Mouse (Mus musculus) 416B (cell line): ENCODE measurements around the gene Oxct2a.
"Not testable (repeated sequence)": the region's sequence is repeated elsewhere in the genome, so short reads cannot be mapped to it uniquely, and the experiment has no call there.

Source experiments
- DNase-seq: peaks from one replicate; pipeline ENCODE4 v3.0.0; 2011; ENCODE audit warnings: low read depth

Gene Oxct2a

DNA sequence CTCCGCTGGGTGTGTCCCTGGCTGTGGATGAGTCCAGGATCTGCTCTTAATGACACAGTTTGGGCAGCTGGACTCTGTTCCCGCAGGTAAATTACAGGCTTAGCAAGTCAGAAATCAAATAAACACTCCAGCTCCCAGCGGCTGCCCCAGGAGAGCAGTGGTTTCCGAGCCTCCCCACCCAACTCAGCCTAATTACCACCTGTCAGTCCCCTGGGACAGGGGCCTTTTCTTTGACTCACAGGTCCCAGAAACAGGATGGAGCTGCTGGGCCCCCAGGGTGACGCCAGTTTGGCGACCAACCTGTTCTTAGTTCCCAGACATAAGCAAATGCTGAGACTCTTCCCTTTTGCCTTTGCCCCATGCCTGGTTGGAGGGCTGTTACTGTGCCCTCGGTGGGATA is 11.6 kb downstream of the Oxct2a start:
- DNase-seq = no peak

DNA sequence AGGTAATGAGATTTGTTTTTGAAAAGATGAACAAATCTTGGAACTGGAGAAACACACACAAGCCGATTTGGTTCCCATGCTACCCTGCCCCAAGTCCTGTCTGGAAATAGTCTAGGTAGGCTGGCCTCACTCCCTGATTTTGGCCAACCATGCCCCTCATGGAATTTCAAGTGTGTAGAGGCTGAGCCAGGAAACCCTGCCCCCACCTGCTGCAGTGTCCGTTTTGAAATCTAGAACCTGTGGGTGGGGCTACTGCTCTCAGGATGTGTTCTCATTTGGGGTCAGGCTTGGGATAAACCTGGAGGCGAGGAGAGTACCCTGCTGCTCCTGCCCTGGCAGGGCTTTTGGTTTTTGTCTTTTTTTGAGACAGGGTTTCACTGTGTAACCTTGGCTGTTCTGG is 15.1 kb downstream of the Oxct2a start:
- DNase-seq = peak; percentile 29

DNA sequence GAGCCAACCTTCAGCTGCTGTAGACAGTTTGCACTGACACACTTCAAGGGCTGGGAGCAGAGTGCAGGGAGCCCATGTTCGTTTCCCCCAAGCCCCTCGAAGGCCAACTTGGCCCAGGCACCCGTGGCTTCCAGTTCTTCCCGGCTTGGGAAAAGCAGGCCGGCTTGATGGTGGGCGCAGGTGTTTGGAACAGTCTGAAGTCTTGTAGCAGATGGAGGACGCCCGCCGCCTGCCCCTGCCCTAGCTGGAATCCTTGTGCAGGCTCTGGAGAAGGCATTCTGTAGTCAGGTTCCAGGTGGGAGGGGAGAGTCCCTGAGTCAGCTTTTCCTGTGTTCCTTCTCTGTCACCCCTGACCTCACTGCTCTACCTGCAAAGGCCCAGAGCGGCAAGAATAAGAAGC is 16.4 kb downstream of the Oxct2a start:
- no peak for DNase-seq

DNA sequence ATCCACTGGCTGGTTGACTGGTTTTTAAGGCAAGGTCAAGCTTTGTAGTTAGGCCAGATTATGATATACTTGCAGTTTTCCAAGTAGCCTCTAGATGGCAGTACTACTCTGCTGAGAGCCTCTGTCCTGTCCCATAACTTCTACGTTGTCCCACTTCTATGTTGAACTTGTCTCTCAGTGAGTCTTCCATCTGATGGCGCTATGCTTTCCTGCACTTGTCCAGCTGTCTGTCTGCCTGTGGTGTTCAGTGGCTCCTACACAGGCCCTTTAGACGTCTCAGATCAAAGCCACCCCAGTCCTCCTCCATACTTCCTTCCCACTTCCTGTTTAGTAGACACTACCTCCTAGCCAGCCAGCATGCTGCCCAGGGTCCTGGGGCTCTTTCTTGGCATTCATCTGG is 17.6 kb downstream of the Oxct2a start:
- peak; percentile 87 for DNase-seq

DNA sequence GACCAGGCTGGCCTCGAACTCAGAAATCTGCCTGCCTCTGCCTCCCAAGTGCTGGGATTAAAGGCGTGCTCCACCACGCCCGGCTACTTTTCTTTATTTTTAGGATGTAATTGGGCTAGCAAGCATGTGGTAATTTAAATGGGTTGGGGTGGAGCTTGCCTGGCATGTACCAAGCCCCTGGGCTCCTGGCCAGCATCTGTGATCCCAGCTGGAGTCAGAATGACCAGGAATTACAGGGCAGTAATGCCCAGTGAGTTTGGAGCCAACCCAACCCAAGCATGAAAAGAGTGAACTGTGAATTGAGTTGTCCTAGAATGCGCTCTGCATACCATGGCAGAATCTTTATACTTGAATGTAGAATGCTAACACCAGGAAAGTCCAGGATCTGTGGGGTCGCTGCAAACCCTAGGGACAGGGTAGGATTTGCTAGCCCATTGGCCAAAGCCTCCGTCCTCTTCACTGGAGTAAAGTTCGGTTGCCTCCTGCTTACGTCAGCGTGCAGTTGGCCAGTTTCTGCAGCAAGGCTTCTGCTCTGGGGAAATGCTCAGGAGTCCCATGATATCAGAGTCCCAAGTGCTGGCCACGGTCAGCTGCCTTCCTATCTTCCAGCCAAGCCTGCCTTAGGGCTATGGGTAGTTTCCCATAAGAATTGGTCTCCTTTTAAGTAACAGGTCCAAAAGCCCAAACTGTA is 24.3 kb downstream of the Oxct2a start:
- no peak for DNase-seq

DNA sequence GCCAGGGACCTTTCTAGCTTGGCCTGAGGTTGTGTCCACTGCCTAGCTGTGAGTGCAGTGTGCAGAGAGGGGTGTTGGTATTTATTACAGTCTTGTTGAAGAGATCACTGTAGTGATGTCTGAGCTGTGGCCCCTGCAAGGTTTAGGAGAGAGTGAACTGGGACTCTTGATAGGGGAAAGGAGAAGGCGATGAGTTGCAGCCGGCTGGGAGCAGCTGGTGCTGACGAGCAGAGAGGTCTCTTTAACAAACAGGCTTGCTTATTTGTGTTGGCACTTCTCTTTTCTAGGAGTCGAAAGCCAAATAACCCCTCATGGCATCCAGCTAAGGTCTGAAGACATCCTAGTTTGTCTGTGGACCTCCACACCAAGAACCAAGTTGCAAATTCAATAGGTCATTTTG is 25.2 kb downstream of the Oxct2a start:
- DNase-seq = no peak

DNA sequence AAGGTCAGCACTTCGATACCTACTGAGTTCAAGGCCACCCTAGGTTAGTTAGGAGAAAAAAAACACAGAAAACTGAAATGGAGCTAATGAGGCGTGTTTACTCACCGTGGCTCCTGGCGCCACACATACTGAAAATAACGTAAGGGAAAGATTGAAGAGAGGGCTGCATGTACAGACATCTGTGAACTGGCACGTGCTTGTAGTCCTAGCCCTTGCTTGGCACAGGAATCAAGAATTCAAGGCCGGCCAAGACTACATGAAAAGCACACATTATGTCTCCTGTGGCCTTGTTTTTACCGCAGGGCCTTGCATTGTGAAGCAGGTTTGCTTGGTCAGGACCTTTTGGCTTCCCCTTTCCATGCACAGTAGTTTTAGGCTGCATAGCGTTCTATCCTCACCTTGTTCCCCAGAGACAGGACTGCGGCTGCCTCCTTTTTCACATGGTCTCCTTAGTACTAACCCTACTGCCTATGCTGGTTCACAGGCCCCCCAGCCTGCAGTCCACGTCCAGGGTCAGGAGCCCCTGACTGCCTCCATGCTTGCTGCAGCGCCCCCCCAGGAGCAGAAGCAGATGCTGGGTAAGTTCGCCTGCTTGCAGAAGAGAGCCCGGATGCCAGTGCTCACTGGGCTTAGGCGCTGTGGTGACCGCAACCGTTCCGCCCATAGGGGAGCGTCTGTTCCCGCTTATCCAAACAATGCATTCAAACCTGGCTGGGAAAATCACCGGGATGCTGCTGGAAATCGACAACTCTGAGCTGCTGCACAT is 26.1 kb downstream of the Oxct2a start:
- no peak for DNase-seq

DNA sequence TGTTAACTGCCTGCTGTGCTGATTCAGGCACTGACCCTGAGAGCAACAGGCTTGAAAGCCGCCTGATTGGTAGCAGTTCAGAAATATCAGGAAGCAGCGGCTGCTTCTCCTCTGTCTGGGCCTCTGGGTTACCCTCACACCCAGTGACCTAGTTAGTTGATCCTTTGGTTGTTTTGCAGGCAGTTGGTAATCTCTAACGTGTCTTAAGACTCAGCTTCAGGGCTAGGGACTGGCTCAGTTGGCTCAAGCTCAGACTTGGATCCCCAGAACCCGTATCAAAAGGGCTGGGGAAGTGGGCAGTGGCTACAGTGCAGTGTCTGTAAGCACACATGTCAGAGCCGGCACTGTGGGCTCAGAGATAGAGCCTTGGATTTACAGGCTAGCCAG is 27.3 kb downstream of the Oxct2a start:
- no peak for DNase-seq

DNA sequence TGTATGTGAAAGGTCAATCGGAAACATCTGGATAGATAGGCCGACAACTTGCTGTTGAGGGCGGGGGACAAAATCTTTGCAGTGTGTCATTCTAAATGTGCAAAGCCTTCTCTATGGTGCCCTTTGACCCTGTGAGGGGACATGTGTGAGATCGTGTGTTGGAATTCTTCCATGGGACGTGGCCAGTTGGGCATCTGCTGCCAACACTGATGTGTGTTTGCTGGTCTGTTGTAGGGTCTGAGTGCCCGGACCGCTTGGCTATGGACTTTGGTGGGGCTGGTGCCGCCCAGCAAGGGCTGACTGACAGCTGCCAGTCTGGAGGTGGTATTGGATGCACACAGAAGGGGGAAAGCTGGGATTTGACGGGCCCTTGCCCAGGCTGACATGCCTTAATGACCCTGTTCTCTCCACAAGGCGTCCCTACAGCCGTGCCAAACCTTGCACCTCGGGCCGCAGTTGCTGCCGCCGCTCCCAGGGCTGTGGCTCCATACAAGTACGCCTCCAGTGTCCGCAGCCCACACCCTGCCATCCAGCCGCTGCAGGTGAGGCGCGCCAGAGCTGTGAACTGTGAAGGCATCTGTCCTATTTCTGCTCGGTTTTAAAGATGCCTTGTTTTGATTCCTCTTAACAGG is 27.8 kb downstream of the Oxct2a start:
- no peak for DNase-seq

DNA sequence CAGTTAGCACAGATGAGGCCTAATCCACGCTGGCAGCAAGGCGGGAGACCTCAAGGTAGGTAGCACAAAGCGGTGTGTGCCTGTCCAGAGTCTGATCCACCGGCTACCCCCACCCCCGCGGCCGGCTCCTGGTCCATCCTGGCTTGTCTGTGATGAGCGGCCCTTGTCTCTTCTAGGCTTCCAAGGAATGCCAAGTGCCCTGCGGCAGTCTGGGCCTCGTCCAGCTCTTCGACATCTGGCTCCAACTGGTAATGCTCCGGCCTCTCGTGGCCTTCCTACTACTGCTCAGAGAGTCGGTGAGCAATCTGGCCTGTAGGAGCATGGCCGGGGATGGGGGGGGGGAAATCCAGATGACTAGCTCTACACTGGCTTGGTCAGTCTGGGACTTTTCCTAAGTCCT is 28.4 kb downstream of the Oxct2a start:
- not testable (repeated sequence) for DNase-seq

DNA sequence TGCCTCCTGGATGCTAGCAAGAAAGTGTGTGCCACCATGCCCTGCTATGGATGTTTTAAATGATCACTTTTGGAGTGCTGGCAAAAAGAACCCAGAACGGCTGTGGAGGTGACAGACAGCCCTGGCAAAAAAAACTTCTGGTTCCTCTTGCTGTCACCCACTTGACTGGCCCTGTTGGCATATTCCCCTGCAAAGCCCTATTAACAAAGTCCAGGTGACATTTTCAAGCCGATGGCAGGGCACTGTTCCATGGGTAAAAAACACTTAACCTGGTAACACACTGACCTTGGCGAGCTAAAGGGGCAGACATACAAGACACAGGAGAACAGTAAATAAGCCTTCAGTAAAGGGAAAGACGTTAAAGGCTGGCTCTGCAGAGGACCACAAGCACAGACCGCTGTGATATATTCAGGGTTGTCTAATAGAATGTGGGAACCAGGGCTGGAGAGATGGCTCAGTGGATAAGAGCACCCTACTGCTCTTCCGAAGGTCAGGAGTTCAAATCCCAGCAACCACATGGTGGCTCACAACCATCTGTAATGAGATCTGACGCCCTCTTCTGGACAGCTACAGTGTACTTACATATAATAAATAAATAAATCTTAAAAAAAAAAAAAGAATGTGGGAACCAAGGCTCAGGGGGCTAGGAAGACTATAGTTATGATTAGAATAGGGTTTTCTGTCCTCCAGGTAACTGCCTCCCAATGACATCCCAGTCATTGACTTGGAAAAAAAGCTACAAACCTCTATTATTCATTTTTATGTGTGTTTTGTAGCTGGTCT is 29.6 kb downstream of the Oxct2a start:
- DNase-seq = no peak

DNA sequence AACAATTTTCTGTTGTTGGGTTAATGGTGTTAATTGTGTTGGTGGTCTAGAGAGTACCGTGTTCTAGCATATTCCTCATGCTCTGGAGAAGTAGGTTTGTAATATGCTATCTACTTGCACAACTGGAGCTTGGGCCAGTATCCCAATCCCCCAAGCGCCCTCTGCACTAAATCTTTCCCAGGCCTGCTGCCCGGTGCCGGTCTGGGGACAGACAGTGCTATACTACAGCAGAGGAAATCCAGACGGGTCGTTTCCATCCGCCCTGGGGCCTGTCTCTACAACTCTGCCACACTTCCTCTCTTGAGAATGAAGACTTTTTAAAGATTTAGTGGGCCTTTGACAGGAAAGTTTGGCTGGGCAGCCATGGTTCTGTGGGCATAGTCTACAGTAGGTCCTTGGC is 30.4 kb downstream of the Oxct2a start:
- DNase-seq = no peak

DNA sequence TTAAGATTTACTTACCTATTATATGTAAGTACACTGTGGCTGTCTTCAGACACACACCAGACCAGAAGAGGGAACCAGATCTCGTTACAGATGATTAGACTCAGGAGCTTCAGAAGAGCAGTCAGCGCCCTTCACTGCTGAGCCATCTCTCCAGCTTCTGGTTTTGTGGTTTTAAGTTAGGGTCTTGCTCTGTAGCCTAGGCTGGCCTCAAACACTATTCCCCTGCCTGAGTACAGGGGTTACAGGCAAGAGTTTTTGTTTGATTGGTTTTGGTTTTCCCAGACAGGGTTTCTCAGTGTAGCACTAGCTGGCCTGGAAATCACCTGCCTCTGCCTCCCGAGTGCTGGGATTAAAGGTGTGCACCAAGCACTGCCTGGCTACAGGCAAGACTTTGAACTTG is 31.0 kb downstream of the Oxct2a start:
- DNase-seq = no peak

DNA sequence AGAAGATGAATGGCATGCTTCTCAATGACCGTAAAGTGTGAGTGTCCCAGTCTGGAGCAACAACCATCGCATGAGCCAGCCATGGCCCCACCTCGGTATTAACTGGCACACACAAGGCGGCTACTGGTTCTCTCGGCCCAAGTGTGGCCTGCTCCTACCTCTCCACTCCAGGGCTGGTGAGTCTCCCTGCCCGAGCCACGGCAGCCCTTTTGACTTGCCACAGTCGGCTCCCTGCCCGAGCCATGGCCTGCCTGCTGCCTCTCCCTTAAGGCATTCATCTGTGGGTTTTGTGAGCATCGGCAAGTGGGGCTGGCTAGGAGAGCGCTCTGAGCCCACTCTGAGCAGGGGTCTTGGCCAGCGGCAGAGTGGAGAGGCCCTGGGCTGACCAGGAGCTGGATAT is 34.4 kb downstream of the Oxct2a start:
- no peak for DNase-seq

DNA sequence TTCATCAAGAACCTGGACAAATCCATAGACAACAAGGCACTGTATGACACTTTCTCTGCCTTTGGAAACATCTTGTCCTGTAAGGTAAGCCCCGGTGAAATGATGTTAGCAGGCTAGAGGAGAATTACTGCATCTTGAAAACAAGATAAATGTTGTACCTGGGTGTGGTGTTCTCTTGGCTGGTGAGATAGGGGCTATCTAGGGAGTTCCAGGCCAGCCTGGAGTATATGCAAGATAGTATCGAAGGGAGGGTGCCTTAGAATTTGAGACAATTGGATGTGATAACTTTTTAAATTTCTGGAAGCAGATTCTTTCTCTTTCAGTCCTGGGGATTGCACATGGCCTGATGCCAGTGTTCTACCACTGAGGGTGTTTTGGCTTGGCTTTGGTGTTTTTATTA is 36.6 kb downstream of the Oxct2a start:
- no peak for DNase-seq

DNA sequence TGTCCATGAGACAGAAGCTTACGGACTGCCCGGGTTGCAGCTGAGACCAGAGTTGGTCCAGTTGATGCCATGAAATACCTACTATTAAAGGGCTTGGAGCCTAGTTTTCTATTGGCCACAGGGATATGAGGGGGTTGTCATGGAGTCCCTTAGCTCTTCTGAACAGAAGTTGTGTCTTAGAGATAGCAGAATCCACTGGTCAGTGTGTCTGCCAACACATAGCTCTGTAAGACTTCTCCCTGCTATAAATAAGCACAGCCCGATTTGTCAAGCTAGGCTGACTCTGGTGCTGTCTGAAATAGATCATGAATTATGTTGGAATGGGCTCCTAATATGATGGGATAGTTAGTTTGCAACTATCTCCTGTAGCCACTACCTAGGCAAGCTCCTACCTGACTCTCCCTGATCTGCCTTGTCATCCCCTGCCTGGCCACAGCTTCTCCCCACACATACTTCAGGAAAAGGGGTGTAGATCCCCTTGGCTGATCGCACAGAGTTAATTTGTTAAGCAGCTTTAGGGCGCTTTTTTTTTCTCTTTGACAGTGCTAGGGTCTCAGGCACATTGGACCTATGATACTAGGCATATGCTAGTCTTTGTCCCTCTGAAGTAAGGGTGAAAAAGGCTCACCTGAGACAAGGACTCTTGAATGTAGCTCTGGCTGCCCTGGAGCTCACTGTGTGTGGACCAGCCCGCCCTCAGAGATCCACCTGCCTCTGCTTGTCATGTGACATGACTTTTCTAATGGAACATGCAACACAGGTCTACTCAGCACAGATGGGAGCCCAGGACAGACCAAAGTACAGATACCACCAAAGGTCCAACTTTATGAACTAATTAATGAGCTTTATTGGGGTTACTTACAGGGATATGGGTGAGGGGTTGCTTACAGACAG is 38.5 kb downstream of the Oxct2a start:
- DNase-seq = no peak

DNA sequence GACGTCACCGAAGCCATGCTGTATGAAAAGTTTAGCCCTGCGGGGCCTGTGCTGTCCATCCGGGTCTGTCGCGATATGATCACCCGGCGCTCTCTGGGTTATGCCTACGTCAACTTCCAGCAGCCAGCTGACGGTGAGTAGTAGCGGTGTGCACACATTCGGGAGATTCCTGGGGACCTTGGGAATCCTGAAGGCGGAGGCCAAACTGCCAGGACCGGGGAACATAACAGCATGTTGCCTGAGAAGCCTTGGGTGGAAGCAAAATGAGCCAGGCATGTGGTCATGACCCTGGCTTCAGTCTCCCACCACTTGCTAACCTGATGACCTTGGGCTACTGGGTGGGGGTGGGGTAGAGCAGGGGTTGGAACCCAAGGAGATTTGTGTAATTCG is 39.8 kb downstream of the Oxct2a start:
- DNase-seq = peak; percentile 36

DNA sequence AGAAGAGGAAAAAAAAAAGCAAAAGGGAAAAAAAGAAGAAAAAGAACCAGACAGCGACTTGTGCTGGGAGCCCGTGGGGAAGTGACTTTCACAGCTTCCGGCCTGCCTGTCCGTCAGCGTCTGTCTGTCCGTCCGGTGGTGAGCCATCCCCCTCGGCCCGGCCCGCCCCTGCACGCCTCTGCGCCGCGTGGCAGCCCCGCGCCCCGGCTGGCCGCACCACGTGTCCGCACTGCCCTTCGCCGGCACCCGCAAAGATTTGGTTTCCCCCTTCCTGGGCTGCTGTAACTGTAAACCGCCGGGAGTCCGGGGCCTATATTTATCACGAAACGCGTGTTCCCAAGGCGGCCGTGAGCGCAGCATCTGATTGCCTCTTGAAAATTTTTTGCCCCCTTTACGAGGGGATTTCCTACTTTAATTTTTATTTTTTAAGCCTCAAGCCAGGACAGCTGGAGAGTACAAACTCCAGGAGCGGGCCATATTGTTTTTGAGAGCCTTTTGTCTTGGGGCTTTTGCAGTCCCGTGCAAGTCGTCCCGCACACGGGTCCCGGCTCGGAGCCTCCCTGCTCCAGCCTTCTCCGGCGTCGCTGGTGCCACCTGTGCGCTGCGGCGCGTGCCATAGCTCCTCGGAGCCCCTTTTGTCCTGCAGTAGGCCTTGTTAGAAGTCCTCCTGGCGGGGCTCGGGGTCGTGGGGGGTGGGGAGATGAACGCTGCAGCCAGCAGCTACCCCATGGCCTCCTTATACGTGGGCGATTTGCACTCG is 40.3 kb downstream of the Oxct2a start:
- peak; percentile 35 for DNase-seq

DNA sequence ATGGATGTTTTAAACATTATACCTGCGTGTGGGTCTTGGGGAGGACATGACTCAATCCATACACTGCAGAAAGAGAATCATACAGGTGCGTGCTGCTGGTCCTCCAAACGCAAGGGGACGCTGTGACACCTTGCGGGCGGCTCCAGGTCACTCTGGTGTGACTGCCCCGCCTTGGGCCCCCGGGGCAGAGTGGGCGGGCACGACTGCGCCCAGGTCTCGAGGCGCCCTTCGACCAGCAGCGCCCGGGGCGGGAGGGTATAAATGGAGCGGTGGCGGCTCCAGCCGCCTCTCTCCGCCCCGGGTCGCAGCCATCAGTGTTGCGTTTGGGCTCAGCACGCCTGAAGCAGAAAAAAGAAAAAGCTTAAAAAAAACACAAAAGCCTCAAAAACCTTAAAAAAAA is 40.9 kb downstream of the Oxct2a start:
- peak; percentile 96 for DNase-seq

DNA sequence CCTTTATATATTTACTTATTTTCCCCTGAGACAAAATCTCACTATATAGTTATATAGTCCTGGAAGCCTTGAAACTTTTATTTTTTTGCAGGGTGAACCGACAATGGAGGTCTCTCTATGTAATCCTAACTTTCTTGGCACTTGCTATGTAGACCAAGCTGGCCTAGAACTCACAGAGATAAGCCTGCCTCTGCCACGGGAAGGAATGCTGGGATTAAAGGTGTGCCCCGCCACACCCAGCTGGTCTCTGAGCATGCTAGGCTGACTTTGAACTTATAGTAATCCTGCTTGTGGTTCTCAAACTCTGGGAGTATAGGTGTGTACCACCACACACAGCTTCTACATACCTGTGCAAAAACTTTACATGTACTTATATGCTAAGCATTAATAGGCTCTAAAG is 43.3 kb downstream of the Oxct2a start:
- DNase-seq = no peak
